Mouse (Mus musculus) neutrophil, adult 83 days (primary cell): ENCODE data around the gene Aco1. TPM values are rescaled to one million over a fixed set of nuclear protein-coding genes. Genes with fewer than 3 reads are reported as not detected.

Experiments
- total RNA-seq, 2 experiments: library from RNA; stranded (reverse); gene quantifications; one replicate each; pipeline ENCODE4 v1.2.4; 2023

Gene Aco1
- 10 to 100 TPM; 14.3 to 15.2 TPM for total RNA-seq

GRCm38 (mm10) chr4:40142743-40143532, at the start of gene Aco1:
Gene Aco1, plus strand, starts transcription at chr4:40143081.

GRCm38 (mm10) chr4:40239409-40240271, 96.8 kb downstream of the Aco1 start, which contains the start of gene Ddx58:
Gene Ddx58, minus strand, starts transcription at chr4:40239828.

Other genes with a start within 250 kb of the Aco1 start
- 10 to 100 TPM; 44.2 to 44.3 TPM for gene Ddx58, start 96.7 kb downstream of the Aco1 start, total RNA-seq
- gene Smim27, start 126.5 kb downstream of the Aco1 start, total RNA-seq, result 10 to 100 TPM; 18.9 to 23.1 TPM
- 10 to 100 TPM; 24.7 to 25.5 TPM for gene Topors, start 126.8 kb downstream of the Aco1 start, total RNA-seq
- 10 to 100 TPM; 30.1 to 43.0 TPM for gene Ndufb6, start 136.3 kb downstream of the Aco1 start, total RNA-seq